Mouse (Mus musculus): ENCODE measurements around the gene Hyal1.
"Not testable (repeated sequence)": the region's sequence is repeated elsewhere in the genome, so short reads cannot be mapped to it uniquely, and the experiment has no call there.

Hyal1 gene

DNA sequence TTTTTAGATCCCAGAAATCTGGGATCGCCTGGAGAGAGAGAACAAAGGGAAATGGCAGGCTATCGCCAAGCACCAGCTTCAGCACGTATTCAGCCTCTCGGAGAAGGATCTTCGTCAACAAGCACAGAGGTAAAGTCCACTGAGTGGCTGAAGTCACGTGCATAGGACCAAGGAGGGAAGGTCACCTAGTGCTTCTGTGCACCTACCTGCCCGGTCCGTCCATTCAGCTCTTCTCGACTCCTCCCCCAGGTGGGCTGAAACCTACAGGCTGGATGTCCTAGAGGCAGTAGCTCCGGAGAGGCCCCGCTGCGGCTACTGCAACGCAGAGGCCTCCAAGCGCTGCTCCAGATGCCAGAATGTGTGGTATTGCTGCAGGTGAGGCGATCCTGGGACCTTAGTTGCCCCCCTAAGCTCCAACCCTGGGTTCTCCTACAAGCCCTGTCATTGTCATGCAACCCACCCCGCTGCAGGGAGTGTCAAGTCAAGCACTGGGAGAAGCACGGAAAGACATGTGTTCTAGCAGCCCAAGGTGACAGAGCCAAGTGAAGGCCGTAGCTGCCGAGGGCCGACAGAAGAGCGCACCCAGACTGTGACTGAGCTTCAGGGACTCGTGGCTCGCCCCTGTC, 26.1 kb upstream of the Hyal1 start:
- no peak for DNase-seq (ENCODE audit: low spot score in 2 of 2)

GRCm38 (mm10) chr9:107551117-107551889, 25.4 kb upstream of the Hyal1 start, which contains the start of gene Rassf1:
Gene Rassf1, plus strand, starts transcription at chr9:107551555.
- peak; percentile 39 to 50 for DNase-seq (ENCODE audit: low spot score in 2 of 2)

- no peak for DNase-seq (ENCODE audit: low spot score in 2 of 2)
These were observed 24.8 kb upstream of the Hyal1 start for GRCm38 (mm10) chr9:107551890-107552355.

- no peak for DNase-seq (ENCODE audit: low spot score in 2 of 2)
These were observed 23.9 kb upstream of the Hyal1 start for GRCm38 (mm10) chr9:107552690-107553393.

GRCm38 (mm10) chr9:107553541-107554318, 23.0 kb upstream of the Hyal1 start:
- DNase-seq (ENCODE audit: low spot score in 2 of 2) = peak in 1 of 2 experiments; percentile 41

DNA sequence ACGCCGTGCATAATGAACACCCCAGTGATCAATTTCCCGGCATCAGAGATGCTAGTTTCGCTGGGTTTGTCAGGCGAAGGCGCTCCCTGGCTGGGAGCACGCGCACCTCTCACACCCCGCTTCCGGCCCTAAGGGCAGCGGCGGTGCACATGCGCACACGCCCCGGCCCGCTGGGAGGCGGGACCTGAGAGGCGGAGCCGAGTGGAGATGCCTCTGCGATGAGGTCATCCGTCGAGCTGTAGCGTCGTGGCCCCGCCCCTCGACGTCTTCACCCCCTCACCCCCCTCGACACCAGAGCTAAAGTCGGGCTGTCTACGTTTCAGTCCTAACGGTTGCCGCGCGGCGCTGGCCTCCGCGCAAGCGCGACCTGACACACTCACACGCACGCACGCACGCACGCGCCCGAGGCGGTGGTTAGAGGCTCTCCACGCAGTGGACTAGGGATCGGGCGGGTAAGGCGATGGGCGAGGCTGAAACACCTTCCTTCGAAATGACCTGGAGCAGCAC, 22.4 kb upstream of the Hyal1 start:
- peak; percentile 90 to 92 for DNase-seq (ENCODE audit: low spot score in 2 of 2)

- DNase-seq (ENCODE audit: low spot score in 2 of 2) = peak in 1 of 2 experiments; percentile 40
These were observed 21.7 kb upstream of the Hyal1 start for GRCm38 (mm10) chr9:107555031-107555457.

- no peak for DNase-seq (ENCODE audit: low spot score in 2 of 2)
These were observed 21.0 kb upstream of the Hyal1 start for GRCm38 (mm10) chr9:107555701-107556100.

- DNase-seq (ENCODE audit: low spot score in 2 of 2) = no peak
These were observed 20.4 kb upstream of the Hyal1 start for GRCm38 (mm10) chr9:107556346-107556745.

DNA sequence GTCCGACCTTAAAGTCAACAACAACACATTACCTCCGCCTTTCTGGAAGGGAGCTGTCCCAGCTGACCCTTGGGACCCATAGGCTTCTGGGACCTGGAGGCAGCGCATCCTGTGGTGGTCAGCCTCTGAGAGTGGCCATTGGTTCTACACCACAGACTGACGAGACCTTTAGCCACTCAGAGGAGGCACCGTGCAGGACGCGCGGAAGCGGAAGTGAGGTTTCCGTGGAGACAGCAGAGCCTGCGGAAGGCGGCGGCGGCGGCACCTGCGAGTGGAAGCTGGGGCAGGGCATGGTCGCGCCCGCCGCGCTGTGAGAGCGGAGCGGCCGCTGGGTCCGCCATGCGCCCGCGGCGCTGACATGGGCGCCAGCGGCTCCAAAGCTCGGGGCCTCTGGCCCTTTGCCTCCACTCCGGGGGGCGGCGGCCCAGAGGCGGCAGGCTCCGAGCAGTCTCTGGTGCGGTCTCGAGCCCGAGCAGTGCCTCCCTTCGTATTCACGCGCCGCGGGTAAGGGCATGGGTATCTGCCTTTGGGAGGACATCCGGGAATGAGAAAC, 13.6 kb upstream of the Hyal1 start, which contains the start of gene Tusc2:
Tusc2 (plus strand) TSS at position 227 of the 553 bp plus-strand sequence.
- peak; percentile 83 to 89 for DNase-seq (ENCODE audit: low spot score in 2 of 2)

DNA sequence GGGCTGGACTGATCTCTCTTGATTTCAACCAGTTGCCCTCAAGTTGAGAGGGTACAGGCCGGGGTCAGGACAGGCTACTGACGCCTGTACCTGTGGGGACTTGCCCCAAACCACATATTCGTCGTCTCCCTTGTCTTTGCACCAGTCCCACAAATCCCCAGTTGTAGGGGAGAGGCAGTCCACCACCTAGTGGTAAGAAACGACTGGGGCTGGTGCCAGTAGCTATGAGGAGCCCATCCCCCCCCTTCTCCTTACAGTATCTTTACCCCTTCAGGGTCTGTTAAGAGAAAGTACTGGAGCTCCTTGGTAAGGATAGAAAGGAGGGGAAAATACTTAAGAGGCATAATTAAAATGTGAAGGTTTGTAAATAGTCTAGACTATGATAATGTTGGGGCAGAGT, 11.2 kb upstream of the Hyal1 start:
- DNase-seq (ENCODE audit: low spot score in 2 of 2) = not testable (repeated sequence)

DNA sequence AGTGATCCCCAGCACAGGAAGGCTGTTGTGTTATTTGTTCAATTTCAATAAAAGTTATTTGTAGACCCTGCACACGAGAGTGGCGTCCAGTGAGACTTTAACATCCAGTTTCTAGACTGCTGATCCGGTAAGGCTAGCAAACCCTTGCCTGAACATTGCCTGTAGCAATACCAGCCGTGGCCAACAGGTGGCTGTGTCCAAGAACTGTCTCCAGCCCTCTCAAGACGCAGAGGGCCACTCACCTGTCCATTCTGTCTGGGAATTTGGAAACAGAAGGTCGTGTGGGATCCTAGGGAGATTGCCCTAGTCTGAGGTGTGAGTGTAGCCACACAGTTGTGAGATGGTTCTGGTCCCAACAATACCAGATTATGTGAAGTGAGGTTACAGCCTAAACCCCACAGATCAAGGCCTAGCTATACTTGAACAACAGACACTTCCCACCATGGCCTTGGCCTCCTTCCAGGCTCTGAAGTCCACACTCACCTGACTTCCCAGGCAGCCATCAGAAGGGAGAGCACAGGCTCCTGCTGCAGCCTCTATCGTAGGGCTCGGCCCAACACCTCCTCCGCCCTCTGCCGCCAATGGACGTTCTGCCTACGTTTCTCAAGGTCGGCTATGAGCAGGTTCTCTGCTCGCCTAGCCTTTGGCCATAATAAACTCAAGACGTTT, 10.6 kb upstream of the Hyal1 start:
- peak; percentile 81 to 87 for DNase-seq (ENCODE audit: low spot score in 2 of 2)

- DNase-seq (ENCODE audit: low spot score in 2 of 2) = no peak
These were observed 9.9 kb upstream of the Hyal1 start for GRCm38 (mm10) chr9:107566855-107567254.

DNA sequence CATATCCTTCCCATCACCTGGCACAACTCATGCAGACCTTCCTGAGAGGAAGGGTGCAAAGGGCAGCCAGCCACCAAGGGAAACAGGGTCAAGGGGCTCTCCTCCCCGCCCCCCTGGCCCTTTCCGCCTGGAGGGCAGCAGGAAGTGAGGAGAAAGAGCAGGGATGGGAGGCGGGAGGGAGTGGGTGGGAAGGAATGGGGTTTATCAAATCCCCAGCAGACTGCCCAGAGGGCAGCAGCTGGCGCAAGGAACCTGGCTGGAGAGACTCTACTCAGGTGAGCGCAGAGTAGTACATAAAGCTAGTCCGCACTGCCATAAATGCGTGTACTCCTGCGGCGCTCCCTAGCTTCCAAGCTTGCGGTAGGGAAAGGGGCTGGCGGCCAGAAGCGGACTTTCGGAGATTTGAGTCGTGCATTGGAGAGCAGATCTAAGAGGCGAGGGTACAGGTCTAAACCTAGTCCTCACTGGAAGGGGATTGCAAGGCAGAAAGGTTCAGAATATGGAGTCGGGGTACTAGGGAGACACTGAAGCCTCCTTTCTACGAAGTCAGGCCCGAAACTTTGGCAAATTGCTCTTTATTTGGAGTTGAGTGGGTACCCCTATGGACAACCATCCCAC, 8.9 kb upstream of the Hyal1 start, which contains the start of gene Hyal2:
Hyal2 (plus strand) TSS at position 244 of the 618 bp plus-strand sequence.
- no peak for DNase-seq (ENCODE audit: low spot score in 2 of 2)

DNA sequence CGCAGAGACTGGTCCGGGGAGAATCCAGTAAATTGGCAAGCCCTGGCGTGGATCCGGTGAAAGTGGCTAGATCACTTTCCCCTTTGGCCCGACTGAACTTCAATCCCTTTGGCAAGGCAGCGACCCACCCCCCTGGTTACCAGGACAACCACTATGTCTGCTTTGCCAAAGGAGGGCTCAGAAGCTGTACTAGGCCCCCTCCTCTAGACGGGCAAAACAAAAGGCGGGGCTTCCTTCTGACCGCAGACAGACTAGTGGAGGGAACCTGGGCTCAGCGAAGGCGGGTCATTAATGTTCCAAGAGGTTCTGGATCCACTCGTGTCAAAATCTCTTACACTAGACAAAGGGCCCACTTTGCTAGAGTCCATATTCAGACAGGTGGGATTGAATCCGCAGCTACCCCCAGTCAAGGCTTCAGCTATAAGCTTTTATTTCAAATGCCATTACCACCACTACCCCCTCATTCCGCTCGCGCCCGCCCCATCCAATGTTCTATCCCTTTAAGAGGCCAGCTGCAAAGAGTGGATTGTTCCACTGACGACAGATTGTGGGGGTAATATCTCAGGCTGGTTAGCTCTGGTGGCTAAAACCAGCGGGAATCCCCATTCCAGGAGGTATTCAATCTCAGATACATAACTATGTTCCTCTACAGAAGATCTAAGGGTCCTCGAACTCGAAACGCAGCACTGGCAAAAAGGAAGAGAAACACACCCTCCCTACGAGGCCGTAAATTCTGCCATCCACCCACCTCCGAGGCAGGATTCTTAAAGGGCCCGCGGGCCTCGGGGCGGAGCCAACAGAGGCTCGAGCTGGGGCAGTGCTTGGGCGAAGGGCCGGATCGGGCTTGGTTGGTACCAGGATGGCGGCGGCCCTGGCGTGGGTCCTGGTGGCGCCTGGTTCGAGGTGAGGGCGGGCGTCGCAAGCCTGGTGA, 8.1 kb upstream of the Hyal1 start:
- DNase-seq (ENCODE audit: low spot score in 2 of 2) = peak; percentile 69 to 77

DNA sequence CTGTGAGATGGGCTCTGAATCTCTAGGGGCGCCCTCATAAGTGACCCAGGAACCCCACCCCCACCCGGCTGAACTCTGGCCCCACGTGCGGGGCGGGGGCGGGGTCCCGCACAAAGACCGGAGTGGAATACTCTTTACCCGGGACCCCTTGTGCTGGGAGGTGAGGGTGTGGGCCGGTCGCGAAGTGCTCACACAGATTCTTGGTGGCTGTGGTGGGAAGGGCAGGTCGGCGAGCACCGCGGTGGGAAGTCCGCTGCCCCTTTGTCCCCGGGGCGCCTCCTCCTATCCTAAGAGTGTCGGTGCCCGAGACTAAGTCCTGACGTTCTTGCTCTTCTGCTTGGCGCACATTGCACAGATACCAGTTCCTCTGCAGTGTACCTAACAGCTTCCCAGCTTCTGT, 7.5 kb upstream of the Hyal1 start:
- no peak for DNase-seq (ENCODE audit: low spot score in 2 of 2)

DNA sequence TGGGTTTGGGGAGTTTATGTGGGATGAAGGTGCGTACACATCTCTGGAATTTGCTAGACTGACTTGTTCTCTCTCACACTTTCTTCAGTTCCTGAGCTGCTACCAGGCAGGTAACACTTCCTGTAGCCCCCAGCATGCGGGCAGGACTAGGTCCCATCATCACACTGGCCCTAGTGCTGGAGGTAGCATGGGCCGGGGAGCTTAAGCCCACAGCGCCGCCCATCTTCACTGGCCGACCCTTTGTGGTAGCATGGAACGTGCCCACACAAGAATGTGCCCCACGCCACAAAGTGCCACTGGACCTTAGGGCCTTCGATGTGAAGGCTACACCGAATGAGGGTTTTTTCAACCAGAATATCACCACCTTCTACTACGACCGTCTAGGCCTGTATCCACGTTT, 6.7 kb upstream of the Hyal1 start:
- no peak for DNase-seq (ENCODE audit: low spot score in 2 of 2)

DNA sequence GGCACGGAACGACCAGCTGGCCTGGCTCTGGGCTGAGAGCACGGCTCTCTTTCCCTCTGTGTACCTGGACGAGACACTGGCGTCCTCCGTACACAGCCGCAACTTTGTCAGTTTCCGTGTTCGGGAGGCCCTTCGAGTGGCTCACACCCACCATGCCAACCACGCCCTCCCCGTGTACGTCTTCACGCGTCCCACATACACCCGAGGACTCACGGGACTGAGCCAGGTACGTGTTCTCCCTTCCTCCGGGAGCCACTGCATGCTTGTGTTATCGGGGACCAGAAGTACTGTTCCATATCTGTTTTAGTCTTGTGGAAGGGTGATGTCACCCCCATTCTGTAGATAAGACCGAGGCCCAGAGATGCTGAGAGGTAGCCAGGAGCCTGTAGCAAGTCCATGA, 5.9 kb upstream of the Hyal1 start:
- DNase-seq (ENCODE audit: low spot score in 2 of 2) = no peak

All from spleen, postnatal 14 days (tissue).